Mouse (Mus musculus): ENCODE measurements around the gene Olfr138. TPM values are rescaled to one million over a fixed set of nuclear protein-coding genes. Genes with fewer than 3 reads are reported as not detected.

The Olfr138 gene
- not detected for total RNA-seq (2021)
- long read RNA-seq, experiment 1 = 0 reads
- long read RNA-seq, experiment 2 = 0 reads

DNA sequence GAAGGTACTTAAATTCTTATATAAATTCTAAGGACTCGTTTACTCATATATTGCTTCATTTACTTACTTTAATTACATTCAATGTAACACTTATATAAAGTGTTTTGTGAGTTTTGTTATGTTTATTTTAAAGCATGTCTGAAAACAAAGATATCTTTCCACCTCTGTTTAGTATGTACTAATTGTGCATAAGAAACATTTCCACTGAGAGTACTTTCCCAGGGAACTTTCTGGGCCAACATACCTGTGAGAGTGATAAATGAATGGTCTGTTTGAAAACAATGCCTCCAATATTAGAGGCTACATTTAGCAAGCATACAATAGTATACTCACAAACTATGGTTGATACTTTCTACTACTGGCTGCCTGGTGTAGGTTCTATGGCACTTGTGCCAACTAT lies at the start of gene Olfr138:
Gene Olfr138, plus strand, starts transcription at position 301 of the 400 bp plus-strand sequence.
- no peak for DNase-seq (ENCODE audit: low spot score)

DNA sequence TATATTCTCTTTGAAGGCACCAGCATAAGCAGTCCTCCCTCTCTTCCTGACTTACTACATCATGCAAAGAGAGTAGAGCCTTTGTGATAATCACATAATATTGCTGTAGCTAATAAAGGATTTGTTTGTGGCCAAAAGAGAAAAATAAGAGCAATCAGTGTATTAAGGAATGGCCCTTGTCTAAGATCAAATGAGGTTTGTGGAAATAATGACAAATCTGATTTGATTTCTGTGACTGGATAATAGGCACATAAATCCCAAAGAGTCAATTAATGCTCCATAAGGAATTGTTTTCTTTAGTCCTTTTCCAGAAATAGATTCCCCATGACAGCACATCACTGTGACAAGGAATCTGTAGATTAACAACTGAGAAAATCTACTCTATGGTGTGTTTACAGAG lies 46.6 kb downstream of the Olfr138 start, which contains the start of gene Olfr137:
Gene Olfr137, minus strand, starts transcription at position 101 of the 400 bp plus-strand sequence.
- DNase-seq (ENCODE audit: low spot score) = no peak

Other genes starting within 250 kb of the Olfr138 start
- gene Olfr129, start 201.0 kb upstream of the Olfr138 start, total RNA-seq (2021) = not detected
- gene Olfr130, start 197.1 kb upstream of the Olfr138 start, total RNA-seq (2021) = not detected
- not detected for gene Olfr131, start 172.3 kb upstream of the Olfr138 start, total RNA-seq (2021)
- not detected for gene Olfr132, start 126.5 kb upstream of the Olfr138 start, total RNA-seq (2021)
- gene Olfr133, start 115.8 kb upstream of the Olfr138 start, total RNA-seq (2021) = not detected
- not detected for gene Olfr134, start 89.6 kb upstream of the Olfr138 start, total RNA-seq (2021)
- not detected for gene Olfr135, start 56.7 kb upstream of the Olfr138 start, total RNA-seq (2021)
- not detected for gene Olfr137, start 46.5 kb downstream of the Olfr138 start, total RNA-seq (2021)
- not detected for gene Olfr136, start 68.8 kb downstream of the Olfr138 start, total RNA-seq (2021)
- gene Esp36, start 159.2 kb downstream of the Olfr138 start, total RNA-seq (2021) = not detected

Data from gastrocnemius, adult 18-20 months (tissue).